Mouse (Mus musculus): ENCODE data around the gene Plekho2. TPM values are rescaled to one million over a fixed set of nuclear protein-coding genes. Genes with fewer than 3 reads are reported as not detected.

The Plekho2 gene
- total and polyA plus RNA-seq, 3 experiments, result 49.9 to 61.6 (median 61.0) TPM

DNA sequence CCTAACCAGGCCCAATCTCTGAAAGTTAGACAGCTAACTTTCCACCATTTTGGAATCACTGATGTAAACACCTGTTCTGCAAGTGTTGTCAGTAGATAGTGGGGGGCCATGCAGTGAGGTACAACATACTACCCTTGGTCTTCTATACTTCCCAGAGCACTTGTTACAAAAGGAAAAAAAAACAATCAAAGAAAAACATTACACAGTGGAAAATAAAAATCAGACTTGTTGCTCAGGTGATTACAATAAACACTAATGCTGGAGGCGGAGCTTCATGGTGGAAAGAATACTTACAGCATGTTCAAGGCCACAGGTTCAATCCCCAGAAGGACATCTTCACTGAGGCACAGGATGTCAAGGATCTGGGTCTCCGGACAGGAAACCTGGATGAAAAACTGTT, 27.1 kb downstream of the Plekho2 start:
- no peak for DNase-seq

DNA sequence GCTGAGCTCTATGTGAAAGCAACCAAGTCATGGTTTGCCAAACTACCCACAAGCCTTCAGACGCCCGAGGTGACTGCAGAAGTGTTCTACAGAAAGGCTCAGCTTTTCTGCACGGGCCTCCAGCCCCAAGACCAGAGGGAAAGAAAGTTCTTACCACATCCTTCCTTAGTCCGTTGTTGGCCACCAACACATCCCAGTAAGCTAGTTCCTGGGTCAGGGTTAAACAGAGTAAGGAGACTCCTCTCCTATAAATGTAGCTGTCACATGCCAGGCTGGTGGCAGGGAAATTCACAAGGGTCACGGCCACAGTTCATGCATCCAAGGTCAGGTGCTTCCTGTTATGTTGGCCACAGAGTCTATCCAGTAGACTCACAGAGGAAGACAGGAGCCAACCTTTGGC, 27.7 kb downstream of the Plekho2 start:
- peak; percentile 86 for DNase-seq

DNA sequence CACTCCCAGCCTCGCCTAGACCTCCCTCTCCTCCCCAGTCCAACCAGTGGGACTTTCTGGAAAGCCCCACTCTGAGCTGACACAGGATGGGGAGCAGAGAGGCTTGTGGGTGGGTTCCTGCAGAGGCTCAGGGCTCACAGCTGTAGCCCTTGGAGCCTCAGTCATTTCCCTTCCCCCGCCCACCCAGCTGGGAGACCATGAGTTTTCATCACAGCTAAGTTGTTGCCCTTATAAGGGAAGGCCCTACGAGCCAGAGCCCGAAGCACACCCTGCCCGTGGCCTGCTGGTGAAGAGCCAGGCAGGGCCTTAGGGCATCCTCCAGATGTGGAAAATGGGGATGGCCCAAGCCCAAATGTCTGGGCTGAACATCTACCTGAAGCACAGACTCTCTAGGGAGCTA, 28.8 kb downstream of the Plekho2 start:
- peak; percentile 85 for DNase-seq

DNA sequence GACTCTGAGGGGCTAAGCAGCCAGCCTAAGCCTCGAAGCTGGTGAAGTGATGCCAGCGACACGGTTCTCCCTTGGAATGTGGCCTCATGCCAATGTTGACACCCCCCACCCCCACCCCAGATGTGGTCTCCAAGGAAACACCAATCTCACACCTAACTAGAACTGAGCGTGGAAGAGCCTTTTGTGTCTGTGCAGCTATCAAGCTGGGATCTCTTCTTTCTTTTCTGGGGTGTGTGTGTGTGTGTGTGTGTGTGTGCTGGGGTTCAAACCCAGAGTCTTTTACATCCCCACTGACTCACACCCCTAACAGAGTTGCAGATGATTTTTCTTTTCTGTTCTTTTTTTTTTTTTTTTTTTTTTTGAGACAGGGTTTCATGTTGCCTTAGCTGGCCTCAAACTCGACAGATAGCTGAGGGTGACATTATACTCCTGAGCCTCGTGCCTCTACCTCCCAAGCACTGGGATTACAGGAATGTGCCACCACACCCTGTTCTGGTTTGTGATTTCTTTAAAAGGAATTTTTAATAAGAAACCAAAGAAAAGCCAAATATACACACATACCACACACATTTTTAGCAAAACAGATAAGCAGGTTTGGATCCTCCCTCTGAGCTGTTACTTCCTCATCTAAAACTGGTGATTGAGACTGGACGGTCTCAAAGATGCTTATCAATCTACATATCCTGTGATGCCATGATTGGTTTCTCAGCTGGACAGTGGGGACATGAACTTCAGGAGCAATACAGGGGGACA, 29.6 kb downstream of the Plekho2 start:
- no peak for DNase-seq

DNA sequence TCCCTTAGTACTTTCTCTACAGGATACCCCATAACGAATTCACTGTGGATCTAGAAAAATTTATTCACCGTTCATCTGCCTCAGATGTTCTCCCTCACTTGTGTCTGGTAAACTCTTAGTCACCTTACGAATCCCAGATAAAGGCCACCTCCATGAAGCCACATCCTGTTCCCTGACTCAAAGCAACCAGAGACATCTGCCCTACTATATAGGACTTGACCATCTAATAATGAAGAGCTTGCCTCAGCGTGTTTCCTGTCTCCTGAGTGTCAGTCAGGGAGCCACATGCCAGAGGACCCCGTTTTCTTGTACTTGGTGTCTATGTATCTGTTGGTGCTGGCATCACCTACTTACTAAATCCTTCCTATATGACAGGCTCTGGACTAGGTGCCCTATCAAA, 30.2 kb downstream of the Plekho2 start:
- DNase-seq, result no peak

DNA sequence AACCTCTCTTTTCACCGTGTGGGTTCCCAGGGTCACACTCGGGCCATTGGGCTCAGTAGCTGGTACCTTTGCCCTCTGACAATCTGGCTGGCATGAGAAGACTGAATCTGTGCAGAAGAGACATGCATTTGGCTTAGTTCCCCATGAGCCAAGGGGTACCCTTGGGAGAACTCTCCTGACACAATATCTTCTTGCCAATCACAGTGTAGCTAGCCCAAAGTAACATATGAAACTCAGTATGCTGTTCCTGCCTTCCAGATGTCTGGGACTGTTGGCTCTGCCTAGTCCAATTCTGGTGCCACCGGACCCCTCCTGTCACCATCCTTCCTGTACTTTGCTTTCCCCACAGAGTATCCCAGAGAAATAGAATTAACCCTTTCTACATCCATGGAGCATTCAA, 30.7 kb downstream of the Plekho2 start:
- no peak for DNase-seq

DNA sequence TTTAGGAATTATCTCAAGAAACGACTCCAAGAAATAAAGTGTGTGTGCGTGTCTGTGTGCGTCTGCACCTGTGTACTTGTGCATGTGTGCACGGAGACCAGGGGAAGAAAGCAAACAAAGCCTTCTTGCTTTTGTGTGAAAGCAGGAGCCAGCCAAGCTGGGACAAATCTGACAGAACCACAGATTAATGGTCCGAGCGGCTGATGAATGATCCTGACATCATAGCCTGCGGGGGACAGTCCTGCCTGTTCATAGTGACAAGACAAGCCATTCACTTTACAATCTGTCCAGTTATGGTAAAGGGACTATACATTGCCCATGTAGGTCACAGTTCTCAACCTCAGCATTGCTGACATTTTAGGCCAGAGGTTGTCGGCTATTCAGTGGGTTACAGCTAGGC, 31.5 kb downstream of the Plekho2 start:
- DNase-seq, result peak; percentile 77

DNA sequence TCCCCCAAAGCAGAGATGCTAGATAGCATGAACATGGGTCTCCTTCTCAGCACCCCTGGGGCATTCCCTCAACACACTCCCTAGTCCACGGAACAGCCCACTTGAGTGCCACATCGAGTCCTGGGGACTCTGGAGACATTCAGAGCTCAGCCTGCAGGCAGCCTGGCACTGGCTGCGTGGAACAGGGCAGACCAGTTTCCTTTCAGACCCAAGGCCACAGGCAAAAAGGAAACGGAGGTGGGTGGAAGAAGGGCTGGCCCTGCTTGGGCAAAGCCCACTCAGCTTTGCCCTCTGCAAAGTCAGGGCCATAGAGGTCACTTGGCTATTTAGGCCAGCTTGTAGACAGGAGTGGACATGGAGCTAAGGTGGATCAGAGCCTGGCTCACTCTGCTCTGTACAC, 32.0 kb downstream of the Plekho2 start:
- DNase-seq, result peak; percentile 64

DNA sequence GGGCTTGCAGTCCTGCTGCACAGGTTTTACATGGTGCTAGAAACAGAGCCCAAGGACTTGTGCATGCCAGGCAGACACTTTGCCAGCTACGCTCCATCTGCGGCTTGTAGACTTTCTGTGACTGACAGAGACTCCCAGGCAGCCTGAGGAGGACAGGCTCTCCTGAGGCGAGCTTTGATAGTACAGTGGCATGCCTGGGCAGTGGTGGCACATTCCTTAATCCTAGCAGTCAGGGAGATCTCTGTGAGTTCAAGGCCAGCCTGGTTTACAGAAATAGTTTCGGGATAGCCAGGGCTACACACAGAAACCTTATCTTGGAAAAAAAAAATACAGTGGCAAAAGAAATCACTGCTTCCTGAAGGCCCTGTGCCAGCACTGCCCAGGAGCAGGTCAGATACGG, 32.7 kb downstream of the Plekho2 start:
- DNase-seq, result peak; percentile 70

DNA sequence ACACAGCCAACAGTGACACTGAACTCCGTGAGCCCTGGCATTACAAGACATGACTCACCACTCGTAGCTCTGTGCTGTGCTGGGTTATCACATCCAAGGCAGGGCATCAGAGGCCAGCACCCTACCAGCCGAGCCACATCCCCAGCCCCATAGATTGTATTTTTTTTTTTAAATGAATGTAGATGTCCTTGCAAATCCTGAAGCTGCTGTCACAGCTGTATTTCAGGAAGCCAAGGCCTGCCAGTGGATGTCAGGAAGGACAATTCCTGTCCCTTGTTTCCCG, 33.5 kb downstream of the Plekho2 start:
- DNase-seq, result peak; percentile 89

DNA sequence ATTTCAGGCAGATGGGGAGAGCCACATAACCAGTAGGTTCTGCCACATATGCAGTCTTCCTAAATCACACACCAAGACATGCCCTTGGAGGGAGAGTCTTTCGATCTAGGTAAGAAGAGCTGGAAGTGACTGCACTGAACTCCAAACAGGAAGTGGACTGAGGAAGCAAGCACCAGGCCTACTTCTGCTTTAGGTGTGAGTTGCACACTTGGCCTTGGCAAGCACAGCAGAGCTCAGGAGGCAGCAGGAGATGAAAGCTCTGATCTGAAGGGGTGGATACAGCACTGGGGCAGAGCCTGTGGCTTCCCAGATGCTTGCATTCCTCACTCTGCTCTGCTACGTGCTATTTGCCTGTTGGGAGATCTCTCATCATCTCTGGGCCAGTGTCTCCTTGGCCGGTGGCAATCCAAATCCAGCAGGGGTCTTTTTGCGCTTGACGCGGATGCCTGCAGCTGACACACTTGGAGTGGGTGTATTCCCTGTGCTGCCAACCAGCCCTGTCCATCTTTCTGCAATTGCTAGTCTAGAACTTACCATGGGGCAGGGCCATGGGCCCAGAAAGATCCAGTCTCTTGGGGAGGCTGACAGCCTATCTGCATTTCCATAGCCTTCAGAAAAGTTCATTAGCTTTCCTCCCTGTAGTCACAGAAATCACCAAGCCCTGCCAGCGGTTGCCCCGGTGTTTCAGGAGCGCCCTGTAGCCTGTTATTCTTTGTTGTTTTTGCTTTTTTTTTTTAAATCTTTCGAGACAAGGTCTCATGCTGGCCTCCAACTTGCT, 34.0 kb downstream of the Plekho2 start:
- no peak for DNase-seq

DNA sequence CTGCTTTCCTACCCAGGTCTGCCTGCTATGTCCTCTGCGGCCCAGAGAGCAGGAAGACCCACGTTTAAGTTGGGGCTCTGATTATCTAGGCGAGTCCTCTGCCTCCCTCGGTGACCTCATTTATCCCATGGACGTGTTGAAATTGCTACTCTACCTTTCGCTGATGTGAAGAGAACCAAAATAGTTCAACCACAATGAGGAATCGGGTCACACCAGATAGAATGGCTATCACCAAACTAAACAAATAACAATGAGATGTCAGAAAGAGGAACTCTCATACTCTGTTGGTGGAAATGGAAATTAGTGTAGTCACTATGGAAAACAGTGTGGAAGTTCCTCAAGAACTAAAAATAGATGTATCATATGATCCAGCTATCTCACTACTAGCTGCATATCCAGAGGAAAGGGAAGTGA, 37.7 kb downstream of the Plekho2 start:
- DNase-seq, result no peak

DNA sequence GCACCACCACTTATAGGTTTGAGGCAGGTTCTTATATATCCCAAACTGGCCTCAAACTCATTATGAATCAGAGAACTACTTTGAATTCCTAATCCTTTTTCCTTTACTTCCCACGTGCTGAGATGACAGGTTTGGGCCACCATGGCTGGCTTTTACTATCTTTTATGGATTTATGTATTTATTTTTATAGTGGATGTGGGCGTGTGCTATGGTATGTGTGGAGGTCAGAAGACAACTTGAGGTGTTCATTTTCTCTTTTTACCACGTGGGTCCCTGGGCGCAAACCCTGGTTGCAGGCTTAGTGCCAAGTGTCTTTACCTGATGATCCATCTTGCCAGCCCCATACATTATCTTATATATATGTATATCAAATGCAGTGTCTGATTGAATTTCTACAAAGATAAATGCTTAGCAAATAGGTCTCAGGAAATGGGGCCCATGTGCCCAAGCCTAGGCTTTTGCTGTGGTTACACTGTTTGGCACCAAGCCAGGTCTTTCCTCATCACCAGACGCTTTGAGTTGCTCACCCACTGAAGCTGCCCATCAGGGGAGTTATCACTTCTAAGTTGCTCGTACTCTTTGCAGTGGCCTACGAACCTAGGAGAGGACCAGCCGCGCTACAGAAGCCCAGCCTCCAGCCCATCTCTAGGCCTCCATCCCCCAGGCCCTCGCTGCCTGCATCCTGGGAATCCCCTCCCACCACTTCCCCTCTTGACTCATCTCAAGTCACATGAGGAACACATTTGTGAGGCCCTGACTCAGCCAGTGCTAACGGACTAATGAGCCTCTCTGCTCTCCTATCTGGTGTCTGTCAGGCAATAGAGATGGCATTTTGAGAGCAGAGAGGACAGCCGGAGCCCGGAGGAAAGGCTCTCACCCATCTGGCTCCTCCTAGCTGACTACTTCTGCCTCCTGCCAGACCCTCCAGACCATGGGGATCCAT, 38.4 kb downstream of the Plekho2 start:
- peak; percentile 86 for DNase-seq

DNA sequence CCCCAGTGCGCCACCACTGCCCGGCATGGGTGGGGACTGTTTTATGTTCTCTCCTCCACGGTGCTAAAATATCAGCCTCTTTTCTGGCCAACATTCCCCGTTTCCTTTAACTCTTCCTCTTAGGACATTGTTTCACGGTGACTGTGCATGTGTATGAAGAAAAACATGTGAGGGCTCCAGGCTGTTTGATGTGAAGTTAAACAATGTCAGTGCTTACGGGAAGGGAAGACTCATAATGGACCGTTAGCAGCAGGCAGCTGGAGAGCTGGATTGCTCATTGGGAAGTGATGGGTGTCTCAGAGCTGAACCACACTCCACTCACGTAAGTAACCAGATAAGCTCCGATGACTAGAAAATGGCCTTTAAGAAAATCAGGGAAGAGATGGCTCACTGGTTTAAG, 40.1 kb downstream of the Plekho2 start:
- DNase-seq, result no peak

DNA sequence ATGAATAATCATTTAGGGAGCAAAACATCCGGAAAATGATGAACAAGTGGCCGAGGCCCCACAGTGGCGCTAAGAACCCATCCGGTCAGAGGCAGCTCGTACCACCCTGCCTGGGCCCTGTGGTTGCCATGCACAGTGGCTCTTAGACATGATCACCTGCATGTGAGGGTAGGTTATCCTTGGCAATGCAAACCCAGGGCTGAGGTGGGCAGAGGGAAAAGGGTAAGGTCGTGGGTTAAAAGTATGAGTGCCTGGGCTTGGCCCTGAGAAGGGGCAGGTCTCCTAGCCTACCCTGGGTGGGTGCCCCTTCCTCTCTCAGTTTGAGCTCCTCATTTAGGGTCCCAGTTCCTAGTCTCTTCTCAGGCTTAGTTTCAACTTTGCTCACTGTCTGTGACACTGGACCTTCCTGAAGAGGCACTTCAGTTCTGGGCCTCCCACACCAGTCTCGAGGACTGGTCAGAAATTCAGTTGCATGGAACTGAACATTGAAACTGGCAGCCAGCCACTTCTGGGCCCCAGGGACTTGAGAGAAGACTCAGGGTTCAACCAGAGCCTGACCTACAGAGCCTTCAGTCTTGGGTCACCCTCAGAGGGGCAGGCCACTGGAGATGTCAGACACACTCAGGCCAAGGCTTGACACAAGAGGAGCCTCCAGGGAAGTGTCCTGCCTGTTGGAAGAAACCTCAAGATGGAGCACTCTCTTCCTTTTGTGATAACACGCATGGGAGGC, 41.8 kb downstream of the Plekho2 start:
- DNase-seq, result no peak

DNA sequence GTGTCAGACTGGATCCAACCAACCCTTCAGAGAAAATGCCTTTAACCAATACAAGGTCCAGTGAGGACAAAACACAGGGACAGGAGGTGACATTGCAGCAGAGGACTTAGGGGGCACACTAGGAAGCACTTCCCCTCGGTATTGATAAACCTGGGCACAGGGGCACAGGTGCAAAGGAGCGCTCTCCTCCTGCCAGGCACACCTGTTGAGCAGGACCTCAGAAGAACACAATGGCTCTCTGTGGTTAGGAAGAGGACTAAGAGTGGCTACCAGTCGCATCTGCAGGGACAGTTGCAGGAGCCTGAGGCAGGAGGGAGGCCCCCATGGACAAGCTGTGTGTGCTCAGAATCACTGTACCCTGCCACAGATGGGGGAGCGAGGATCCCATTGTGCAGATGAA, 43.3 kb downstream of the Plekho2 start:
- DNase-seq, result no peak

DNA sequence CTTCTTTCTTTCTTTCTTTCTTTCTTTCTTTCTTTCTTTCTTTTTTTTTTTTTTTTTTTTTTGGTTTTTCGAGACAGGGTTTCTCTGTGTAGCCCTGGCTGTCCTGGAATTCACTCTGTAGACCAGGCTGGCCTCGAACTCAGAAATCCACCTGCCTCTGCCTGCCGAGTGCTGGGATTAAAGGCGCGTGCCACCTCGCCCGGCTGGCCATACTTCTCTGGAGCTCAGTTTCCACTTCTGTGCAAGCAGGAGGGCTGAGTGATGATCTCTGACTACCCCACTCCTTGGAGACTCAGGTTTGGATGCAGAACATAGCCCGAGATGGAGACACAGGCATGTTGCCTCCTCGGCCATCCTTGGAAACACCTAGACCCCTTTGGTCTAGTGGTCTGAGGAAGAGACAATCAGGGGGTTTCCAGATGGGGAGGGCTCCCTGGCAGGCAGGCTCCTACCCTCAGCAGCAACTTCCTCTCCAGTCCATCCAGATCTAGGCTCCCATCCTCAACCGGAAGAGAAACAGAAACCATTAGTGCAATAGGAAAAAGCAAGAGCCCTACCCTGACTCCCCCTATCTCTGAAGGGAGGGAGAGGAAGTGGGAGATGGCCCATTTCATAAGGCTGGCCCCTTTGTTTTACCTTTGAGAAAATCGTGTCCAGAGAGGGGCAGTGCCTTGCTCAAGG, 43.9 kb downstream of the Plekho2 start:
- no peak for DNase-seq

DNA sequence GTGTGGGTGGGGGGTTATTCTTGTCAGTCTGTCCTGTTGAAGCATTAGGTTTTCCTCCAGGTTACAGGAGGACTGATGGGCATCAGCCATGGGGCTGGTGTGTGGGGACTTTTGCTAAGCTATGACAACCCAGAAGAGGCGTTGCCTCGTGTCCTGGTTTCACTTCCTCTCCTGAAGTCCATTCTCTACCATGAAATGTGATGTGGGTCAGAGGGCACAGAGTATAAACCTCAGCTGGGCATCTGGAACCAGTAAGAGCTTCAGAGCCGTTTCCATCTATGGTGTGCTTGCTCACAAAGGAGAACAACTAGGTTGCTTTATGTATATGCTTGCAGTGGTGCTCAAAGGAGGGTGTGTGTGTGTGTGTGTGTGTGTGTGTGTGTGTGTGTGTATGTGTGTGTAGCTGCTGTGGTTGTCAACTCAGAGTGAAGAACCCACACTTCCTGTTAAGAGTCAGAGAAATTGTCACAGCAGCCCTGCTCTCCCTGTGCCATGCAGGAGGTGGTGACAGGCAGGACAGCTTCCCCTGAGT, 44.6 kb downstream of the Plekho2 start:
- DNase-seq, result no peak

DNA sequence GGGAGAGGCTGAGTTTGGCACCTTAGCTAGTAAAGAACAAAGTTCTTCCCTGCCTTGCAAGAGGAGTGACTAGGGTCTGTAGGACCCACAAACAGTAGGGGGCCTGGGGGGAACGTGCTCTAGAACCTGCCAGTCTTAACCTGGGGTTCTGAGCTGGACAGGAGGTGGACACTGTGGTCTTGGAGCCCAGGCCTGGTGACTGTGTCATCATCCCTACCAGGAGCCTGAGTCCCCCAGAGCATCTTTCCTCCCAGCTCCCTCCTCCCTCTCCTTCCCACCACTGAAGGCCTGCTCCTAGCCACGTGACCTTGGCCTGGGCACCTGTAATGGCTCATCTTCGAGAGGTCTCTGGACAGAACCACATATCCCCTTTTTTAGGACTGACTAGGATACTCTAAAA, 45.7 kb downstream of the Plekho2 start:
- DNase-seq, result no peak

DNA sequence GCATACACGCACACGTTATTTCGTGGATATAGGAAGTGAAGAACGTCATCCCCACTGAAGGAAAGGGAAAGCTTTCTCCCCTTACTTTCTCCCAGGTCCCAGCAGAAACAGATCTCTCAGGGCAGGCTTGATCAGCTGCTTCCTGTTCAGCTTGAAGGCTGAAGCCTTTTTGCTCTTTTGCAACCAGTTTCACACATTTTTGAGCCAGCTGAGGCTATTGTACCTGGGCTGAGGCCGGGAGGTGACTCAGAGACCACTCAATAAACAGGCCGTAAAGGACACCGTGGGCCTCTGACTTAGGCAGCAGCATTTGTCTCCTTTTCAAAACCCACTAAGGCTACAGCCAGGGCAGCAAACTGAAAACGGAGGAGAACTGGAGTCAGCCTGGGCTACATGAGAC, 46.9 kb downstream of the Plekho2 start:
- DNase-seq, result no peak

DNA sequence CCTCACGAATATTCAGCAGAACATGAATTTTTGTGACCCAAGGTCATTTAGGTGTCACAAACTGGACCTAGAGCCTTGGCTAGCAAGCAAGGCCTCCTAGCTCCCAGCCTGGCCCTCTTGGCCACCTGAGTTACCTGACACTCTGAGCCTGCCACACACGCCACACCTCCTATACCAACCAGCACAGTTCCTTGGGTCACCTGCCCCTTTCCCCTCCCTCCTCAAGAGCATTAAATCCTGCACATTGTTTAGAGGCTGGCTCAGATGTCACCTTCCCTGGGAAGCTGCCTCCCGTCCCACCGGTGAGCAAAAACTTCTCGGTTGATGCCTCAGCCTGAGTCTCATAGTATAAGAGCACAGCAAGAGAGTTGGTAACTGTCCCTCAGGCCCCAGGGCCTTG, 48.6 kb downstream of the Plekho2 start:
- DNase-seq, result no peak
